Mouse (Mus musculus): ENCODE measurements at regions not wholly inside any gene's neighbourhood (a gene's known extent, or its start where the extent isn't known, plus 50 kb on each side); places are given as distances from the start of the nearest gene placed in this dataset.

DNA sequence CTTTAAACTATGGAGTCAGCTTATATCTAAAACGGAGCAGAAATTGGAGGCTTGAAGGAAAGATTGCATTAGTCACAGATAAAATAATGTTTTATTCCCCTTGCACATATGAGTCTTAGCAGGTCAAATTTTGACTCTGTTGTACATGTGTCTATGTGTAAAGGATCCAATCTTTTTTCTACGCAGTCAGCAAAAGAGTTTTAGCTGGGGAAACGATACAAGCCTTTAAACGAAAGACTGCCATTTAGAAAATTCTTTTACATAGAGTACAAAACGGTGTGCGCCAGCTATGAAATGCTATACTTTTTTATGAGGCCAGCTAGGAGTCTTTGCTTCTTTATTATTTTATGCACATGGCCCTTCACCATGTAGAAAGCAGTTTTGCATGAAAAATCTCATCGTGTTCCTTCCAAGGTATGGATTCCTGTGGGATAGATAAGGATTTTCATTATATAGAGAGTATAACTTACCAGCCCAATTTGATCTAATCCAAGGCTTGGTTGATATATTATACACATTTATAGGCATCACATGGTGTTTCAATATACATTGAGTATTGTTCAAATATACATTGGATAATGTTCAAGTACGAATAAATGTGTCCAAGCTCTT lies 116.0 kb upstream of the Thumpd2 start:
- no peak for DNase-seq

DNA sequence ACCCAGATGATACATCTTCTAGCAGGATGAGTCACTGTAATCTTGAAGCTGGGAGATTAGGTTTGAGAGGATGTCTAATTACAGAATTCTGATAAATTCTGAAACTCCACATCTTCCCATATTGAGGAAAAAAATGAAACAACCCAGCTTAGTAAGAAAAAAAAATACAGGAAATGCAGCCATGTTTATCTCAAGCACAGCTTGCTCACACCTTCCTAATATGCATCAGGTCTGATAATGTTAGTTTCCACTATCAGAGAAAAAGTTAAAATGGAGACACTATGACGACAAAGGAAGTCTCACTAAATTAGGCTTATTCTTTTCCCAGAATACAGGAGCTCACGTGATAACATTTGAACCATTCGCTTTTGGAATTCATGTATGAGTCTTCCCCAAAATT lies 111.4 kb upstream of the Thumpd2 start:
- no peak for DNase-seq

DNA sequence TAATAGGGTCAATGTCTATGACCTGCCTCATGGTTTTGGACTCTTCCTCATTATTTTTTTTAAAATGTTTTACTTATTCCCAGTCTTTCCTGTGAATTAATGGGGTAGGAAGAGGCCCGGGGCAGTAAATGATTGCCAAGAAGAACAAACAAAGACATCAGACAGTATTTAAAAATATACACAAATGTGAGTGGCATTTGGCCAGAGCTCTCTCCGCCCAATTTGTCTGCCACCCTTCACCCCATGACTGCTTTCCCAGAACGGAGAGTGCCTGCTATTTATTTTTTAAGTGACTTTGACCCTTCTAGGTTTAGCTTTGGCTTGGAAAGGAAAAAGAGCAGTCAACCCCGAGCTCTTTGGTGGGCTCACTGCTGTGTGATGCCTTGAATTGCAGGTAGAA lies 111.0 kb upstream of the Thumpd2 start:
- no peak for DNase-seq

DNA sequence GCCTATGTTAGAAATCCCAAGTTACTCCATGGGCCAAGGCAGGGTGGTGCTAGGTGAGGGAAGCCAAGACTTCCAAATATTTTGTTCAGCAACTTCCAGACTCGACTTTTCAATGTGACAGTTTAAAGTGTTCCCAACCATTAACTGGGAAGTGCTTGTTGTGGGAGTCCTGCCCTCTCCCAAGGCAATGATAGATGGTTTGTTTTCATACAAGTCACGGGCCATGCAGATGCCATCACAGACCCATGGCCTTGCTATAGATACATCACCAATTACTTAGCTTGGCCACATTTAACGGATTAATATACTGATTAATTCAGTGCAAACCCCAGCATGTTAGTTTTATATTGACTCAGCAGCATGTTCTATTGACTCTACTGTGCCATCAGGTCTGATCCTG lies 108.1 kb upstream of the Thumpd2 start:
- no peak for DNase-seq

DNA sequence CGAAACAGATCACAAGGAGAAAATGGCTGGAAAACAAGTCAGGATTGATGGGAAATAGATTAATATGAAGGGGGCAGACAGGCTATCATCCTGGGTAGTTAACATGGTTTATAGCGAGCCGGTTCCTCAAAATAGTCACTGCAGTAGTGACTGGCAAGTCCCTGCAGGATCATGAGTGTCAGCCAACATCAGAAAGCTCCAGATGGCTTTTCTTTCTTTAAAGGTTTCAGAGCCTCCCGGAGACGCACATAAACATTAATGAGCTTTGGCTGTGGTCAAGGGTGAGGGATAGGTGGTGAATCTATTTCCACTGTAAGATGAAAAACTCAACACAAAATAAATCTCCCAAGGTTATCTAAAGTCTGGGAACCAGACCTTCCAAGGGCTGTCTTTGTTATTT lies 104.2 kb upstream of the Thumpd2 start:
- no peak for DNase-seq

DNA sequence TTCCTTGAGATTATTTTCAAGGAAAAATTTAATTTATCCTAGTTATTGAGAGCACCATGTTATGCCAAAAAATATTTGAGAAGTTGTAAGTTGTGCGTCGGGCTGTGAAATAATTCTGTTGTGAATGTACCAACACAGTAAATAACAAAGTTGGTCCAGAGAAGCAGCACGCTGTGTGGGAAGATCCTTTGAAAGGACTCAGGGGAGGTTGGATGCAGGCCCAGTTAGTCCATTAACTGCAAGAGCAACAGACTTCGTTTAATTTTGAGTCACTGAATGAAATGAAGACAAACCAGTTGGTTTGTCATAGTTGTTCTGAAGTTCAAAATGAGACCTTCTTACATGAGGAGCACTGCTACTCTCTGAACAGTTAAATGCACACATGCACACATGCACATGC lies 85.8 kb upstream of the Thumpd2 start:
- DNase-seq: no peak

DNA sequence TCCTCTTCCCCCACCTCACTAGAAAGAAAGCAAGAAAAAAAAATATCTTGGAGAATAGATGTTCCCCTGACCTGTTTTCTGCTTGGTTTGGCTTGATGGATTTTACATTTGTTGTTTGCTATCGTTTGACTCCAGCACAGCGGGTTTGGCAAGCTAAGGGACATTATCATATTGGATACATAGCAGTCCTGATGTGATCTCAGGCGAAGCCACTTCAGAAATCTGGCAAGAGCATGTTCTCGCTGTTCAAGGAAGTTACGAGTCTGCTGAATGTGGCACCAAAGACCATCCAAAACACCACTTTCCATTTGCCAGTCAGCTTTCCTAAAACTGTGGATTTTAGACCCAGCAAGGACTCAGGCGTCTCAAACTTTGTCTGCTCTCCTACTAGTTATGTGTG lies 69.8 kb upstream of the Thumpd2 start:
- no peak for DNase-seq

DNA sequence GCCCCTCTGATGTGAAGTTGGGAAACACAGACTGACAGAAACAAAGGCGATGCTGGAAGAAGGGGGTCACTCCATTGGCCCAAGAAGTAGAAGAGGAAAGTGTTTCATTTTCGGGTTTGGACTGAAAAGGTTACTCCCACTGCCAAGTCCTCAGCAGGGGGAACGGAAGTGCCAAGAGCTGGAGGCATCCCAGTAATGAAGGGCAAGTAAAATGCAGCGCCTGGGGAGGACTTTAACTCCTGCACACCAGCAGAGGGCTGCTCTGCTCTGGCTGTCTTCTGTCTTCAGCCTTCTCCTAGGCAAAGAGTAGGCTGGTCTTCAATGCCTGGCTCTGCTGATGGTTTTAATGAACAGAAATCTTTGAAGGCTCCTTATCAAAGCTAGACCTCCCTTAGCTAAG lies 68.3 kb upstream of the Thumpd2 start:
- peak; percentile 3 for DNase-seq

Data from lung, postnatal 14 days (tissue).